ENCODE assay signal across 8 mouse cellular contexts in genomic region chr7:143180761-143181160, GRCm38 (mm10).
DNase-seq lines count a peak whose midpoint lies in the region; ATAC-seq and TF ChIP-seq lines count a peak whose summit lies in the region.

No protein-coding gene starts in this region.

- intact Hi-C loops in heart, adult 2 months (cut with DNase I), result no loop called here

- TF ChIP-seq EP300 in heart, adult 2 months (IDR thresholded peaks at IDR 0.05; ENCODE audit: insufficient read depth, low read depth, low read length), result peak; percentile 58; the same call in 1 of the 2 replicates
- TF ChIP-seq EP300 in lung, postnatal 0 days (IDR thresholded peaks at IDR 0.05), result no peak

- no peaks in the 10 kb centered on the region for H3K9me3 ChIP-seq in midbrain, postnatal 0 days (ENCODE audit: low read length)
- no peaks in the 10 kb centered on the region for H3K9me3 ChIP-seq in midbrain, embryonic 15.5 days
- no peaks in the 10 kb centered on the region for H3K9me3 ChIP-seq in lung, postnatal 0 days (ENCODE audit: low read length)

- no peak overlapping the region for H3K9ac ChIP-seq in midbrain, postnatal 0 days (replicated peaks; ENCODE audit: low read length, poor library complexity, severe bottlenecking)
- H3K9ac ChIP-seq in midbrain, embryonic 15.5 days, result no peak overlapping the region
- H3K9ac ChIP-seq in heart, adult 2 months (ENCODE audit: low read depth, low read length), result no peak overlapping the region
- no peak overlapping the region for H3K9ac ChIP-seq in lung, postnatal 0 days (replicated peaks; ENCODE audit: low read depth)

- peak; percentile 34 for DNase-seq in midbrain, postnatal 0 days (ENCODE audit: low spot score)
- peak; percentile 93 for DNase-seq in adrenal gland, postnatal 14 days
- peak; percentile 83 to 87 for DNase-seq in heart, adult 2 months
- peak; percentile 53 for DNase-seq in kidney, adult 11 months
- DNase-seq in lung, postnatal 0 days (ENCODE audit: low spot score), result peak; percentile 82
- no peak for DNase-seq in T-cell, adult 2 months (ENCODE audit: low spot score)

- no peaks in the 10 kb centered on the region for H3K27me3 ChIP-seq in midbrain, postnatal 0 days (ENCODE audit: insufficient read depth, low read length)
- no peaks in the 10 kb centered on the region for H3K27me3 ChIP-seq in midbrain, embryonic 15.5 days (replicated peaks)
- H3K27me3 ChIP-seq in heart, adult 2 months (ENCODE audit: control insufficient read depth, insufficient read depth, low read length), result no peaks in the 10 kb centered on the region
- H3K27me3 ChIP-seq in lung, postnatal 0 days (replicated peaks; ENCODE audit: insufficient read depth, low read length), result no peaks in the 10 kb centered on the region

- H3K79me2 ChIP-seq in heart, adult 2 months (replicated peaks; ENCODE audit: control insufficient read depth, insufficient read depth, low read length), result no peaks in the 10 kb centered on the region

- TF ChIP-seq CTCF in midbrain, postnatal 0 days (IDR thresholded peaks at IDR 0.05), result 0 out of 2 replicates have a peak, but pooled peaks have one; percentile 3
- TF ChIP-seq CTCF in heart, adult 2 months (IDR thresholded peaks at IDR 0.05), result peak; percentile 31
- peak; percentile 10 for TF ChIP-seq CTCF in lung, postnatal 0 days (IDR thresholded peaks at IDR 0.05)

- H3K4me2 ChIP-seq in midbrain, postnatal 0 days (ENCODE audit: low read depth, low read length, poor library complexity, severe bottlenecking), result no peak overlapping the region
- no peak overlapping the region for H3K4me2 ChIP-seq in midbrain, embryonic 15.5 days
- H3K4me2 ChIP-seq in lung, postnatal 0 days (replicated peaks; ENCODE audit: low read depth, low read length), result no peak overlapping the region

- no peak for TF ChIP-seq POLR2A in heart, adult 2 months (IDR thresholded peaks at IDR 0.05; ENCODE audit: insufficient read depth, low read depth, low read length)

- WGBS in midbrain, postnatal 0 days, result 57% methylated on average over 3 of the region's 3 CpGs
- 53% methylated on average over 3 of the region's 3 CpGs for WGBS in midbrain, embryonic 15.5 days
- 14% methylated on average over 3 of the region's 3 CpGs for WGBS in heart, adult 2 months
- WGBS in lung, postnatal 0 days, result 10% methylated on average over 3 of the region's 3 CpGs

- H3K4me1 ChIP-seq in midbrain, postnatal 0 days (ENCODE audit: insufficient read depth, low read length), result no peaks in the 10 kb centered on the region
- no peaks in the 10 kb centered on the region for H3K4me1 ChIP-seq in midbrain, embryonic 15.5 days
- H3K4me1 ChIP-seq in heart, adult 2 months (ENCODE audit: control insufficient read depth, insufficient read depth, low read length), result peaks cover 10% of the 10 kb centered on the region
- peaks cover 9% of the 10 kb centered on the region; the same call in 1 of the 2 replicates for H3K4me1 ChIP-seq in lung, postnatal 0 days (ENCODE audit: insufficient read depth, low read depth, low read length)

- no peak overlapping the region for H3K4me3 ChIP-seq in midbrain, postnatal 0 days (ENCODE audit: low read depth, low read length)
- H3K4me3 ChIP-seq in midbrain, embryonic 15.5 days, result no peak overlapping the region
- no peak overlapping the region for H3K4me3 ChIP-seq in heart, adult 2 months
- H3K4me3 ChIP-seq in lung, postnatal 0 days (ENCODE audit: low read depth, low read length), result no peak overlapping the region

- H3K27ac ChIP-seq in midbrain, postnatal 0 days (ENCODE audit: low read depth, low read length), result no peak overlapping the region
- no peak overlapping the region for H3K27ac ChIP-seq in midbrain, embryonic 15.5 days
- peak overlapping the region; percentile 38 for H3K27ac ChIP-seq in heart, adult 2 months
- no peak overlapping the region for H3K27ac ChIP-seq in lung, postnatal 0 days (ENCODE audit: low read length)

- ATAC-seq in midbrain, postnatal 0 days (ENCODE audit: low FRiP score), result 0 out of 2 replicates have a peak, but pooled peaks have one; percentile 34
- ATAC-seq in midbrain, embryonic 15.5 days (replicated peaks), result no peak; the same call in 1 of the 2 replicates
- peak; percentile 91 for ATAC-seq in lung, postnatal 0 days
- no peak for ATAC-seq in frontal cortex, adult (ENCODE audit: low TSS enrichment)

- no peaks in the 10 kb centered on the region for H3K36me3 ChIP-seq in midbrain, postnatal 0 days (ENCODE audit: insufficient read depth, low read length)
- no peaks in the 10 kb centered on the region for H3K36me3 ChIP-seq in midbrain, embryonic 15.5 days (replicated peaks)
- no peaks in the 10 kb centered on the region for H3K36me3 ChIP-seq in heart, adult 2 months (ENCODE audit: control insufficient read depth, insufficient read depth, low read length)
- no peaks in the 10 kb centered on the region for H3K36me3 ChIP-seq in lung, postnatal 0 days (ENCODE audit: insufficient read depth, low read length)

Comparison
In these comparisons a context has a peak if more than half of its experiments do, and no peak if none do; other contexts are left out.
1. ATAC-seq: peak in midbrain, postnatal 0 days (single experiment) and lung, postnatal 0 days (single experiment); none in midbrain, embryonic 15.5 days (single experiment) and frontal cortex, adult (single experiment).
2. Peak in every context shown above with its lines, with median percentiles within 50 percentile points of each other: CTCF ChIP-seq.